Mouse (Mus musculus) midbrain, embryonic 15.5 days (tissue): ENCODE results near the gene Appl1. TPM values are rescaled to one million over a fixed set of nuclear protein-coding genes. Genes with fewer than 3 reads are reported as not detected.

Experiments used
- ATAC-seq: fragments of 200-750 bp; cut with Nextera tagmentation; replicated peaks from 2 replicates; pipeline ENCODE4 v1.8.0; 2017; ENCODE audit warnings: moderate TSS enrichment
- H3K27ac ChIP-seq: fragments of 300-500 bp; sonication (generic); 2 replicates; pipeline ENCODE4 v1.5.1; 2015; ENCODE audit warnings: mild to moderate bottlenecking, inconsistent platforms
- H3K27me3 ChIP-seq: fragments of 300-500 bp; sonication (generic); replicated peaks from 2 replicates; pipeline ENCODE4 v1.6.1; 2015; ENCODE audit warnings: inconsistent platforms
- H3K36me3 ChIP-seq: fragments of 300-500 bp; sonication (generic); replicated peaks from 2 replicates; pipeline ENCODE4 v1.6.1; 2015; ENCODE audit warnings: inconsistent platforms
- H3K4me1 ChIP-seq: fragments of 300-500 bp; sonication (generic); 2 replicates; pipeline ENCODE4 v1.6.1; 2015; ENCODE audit warnings: inconsistent platforms
- H3K4me2 ChIP-seq: fragments of 300-500 bp; sonication (generic); 2 replicates; pipeline ENCODE4 v1.6.1; 2015; ENCODE audit warnings: inconsistent platforms, mild to moderate bottlenecking, moderate library complexity
- H3K4me3 ChIP-seq: fragments of 300-500 bp; sonication (generic); 2 replicates; pipeline ENCODE4 v1.5.1; 2015; ENCODE audit warnings: mild to moderate bottlenecking, inconsistent platforms
- H3K9ac ChIP-seq: fragments of 300-500 bp; sonication (generic); 2 replicates; pipeline ENCODE4 v1.6.1; 2015; ENCODE audit warnings: mild to moderate bottlenecking, inconsistent platforms
- H3K9me3 ChIP-seq: fragments of 300-500 bp; sonication (generic); 2 replicates; pipeline ENCODE4 v1.6.1; 2016; ENCODE audit warnings: inconsistent platforms
- WGBS: fragments of 180-500 bp; shearing (Covaris S2); methylation state at CpG from one replicate; pipeline ENCODE4 v1.1.7; 2015; ENCODE audit warnings: mixed read lengths; 5-methylcytosine and 5-hydroxymethylcytosine counted together
- polyA plus RNA-seq: library from polyadenylated mRNA; unstranded; fragments of >200 nt; fragmentation: Nextera tagmentation; extraction: Ambion mirVana; gene quantifications from 2 replicates; pipeline ENCODE4 v1.2.1, GENCODE M21; 2015

Appl1 gene
- polyA plus RNA-seq: 53.1 and 55.8 TPM in 2 replicates

DNA sequence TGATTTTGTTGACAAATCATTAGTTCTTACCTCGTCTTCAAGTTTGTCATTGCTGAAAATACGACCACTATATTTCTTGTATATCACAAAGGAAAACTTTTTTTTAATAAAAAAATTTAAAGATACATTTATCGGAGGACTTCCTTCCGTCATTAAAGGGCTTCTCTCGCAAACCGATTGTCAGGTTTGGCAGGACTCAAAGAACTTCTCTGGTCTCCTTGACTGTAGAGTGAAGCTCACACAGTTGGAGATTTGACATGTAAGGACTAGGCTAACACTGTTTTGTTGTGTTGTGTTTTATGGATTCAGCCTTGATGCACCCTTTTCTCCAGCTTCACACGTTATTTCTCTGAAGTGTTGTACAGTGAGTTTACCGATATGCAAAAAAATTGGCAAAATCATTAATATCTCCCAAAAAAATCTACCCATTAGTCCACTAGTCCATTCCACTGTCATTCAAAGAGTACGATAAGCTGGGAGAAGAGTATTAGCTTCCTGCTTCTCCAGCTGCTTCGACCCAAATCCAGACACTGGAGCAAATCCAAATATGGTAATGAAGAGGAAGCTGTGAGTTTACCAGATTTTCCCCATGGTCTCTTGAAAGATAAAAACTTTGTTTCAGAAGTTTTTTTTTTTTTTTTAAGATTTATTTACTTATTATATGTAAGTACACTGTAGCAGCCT lies at the start of gene Appl1:
TSS of gene Appl1 (minus strand) at position 127 of the 684 bp plus-strand sequence.
- Histone ChIP-seq H3K36me3 (no peaks in the 10 kb centered on the region), H3K4me1 (peaks cover 22% of the 10 kb centered on the region), H3K4me3 (peak within 1 kb of the TSS; percentile 91), H3K27ac (peak within 1 kb of the TSS; percentile 93), H3K27me3 (no peaks in the 10 kb centered on the region), H3K9ac (peak within 1 kb of the TSS; percentile 88), H3K4me2 (peak within 1 kb of the TSS; percentile 64), H3K9me3 (no peaks in the 10 kb centered on the region)
- 46% methylated on average over 10 of the region's 10 CpGs for WGBS
- ATAC-seq: no peak

GRCm38 (mm10) chr14:27019850-27020249 lies 48.8 kb upstream of the Appl1 start:
- no peaks in the 10 kb centered on the region for H3K9me3 ChIP-seq
- H3K36me3 ChIP-seq: no peaks in the 10 kb centered on the region
- ATAC-seq: no peak
- H3K4me1 ChIP-seq: no peaks in the 10 kb centered on the region
- H3K4me3 ChIP-seq: no peak overlapping the region
- 87% methylated on average over 14 of the region's 14 CpGs for WGBS
- H3K27me3 ChIP-seq: no peaks in the 10 kb centered on the region
- no peak overlapping the region for H3K4me2 ChIP-seq
- no peak overlapping the region for H3K27ac ChIP-seq
- no peak overlapping the region for H3K9ac ChIP-seq

DNA sequence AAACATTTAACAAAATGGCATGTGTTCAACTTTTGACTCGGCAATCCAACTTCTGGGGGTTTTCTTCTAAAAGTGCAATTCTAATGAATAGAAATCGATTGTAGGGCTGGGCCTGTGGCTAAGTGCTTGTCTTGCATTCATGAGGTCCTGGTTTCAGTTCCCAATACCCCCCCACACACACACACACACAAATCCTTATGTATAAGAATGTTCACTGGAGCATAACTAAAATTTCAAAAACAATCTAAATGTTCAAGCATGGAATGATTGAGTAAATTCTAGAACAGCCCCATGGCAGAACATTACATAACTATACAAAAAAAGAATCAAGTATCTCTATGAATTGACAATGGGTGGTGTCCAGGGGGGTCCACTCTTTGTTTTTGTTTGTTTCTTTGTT lies 46.9 kb upstream of the Appl1 start:
- H3K9me3 ChIP-seq: no peaks in the 10 kb centered on the region
- no peak overlapping the region for H3K4me3 ChIP-seq
- H3K9ac ChIP-seq: no peak overlapping the region
- no peak overlapping the region for H3K27ac ChIP-seq
- H3K4me1 ChIP-seq: no peaks in the 10 kb centered on the region
- no peak for ATAC-seq
- no peak overlapping the region for H3K4me2 ChIP-seq
- no peaks in the 10 kb centered on the region for H3K36me3 ChIP-seq
- WGBS: 90% methylated on average over 2 of the region's 2 CpGs
- H3K27me3 ChIP-seq: no peaks in the 10 kb centered on the region

GRCm38 (mm10) chr14:27013658-27014057 lies 42.6 kb upstream of the Appl1 start:
- no peaks in the 10 kb centered on the region for H3K4me1 ChIP-seq
- no peak for ATAC-seq
- H3K4me3 ChIP-seq: no peak overlapping the region
- WGBS: 82% methylated on average over 4 of the region's 4 CpGs
- no peak overlapping the region for H3K9ac ChIP-seq
- H3K4me2 ChIP-seq: no peak overlapping the region
- no peaks in the 10 kb centered on the region for H3K27me3 ChIP-seq
- H3K9me3 ChIP-seq: no peaks in the 10 kb centered on the region
- no peak overlapping the region for H3K27ac ChIP-seq
- H3K36me3 ChIP-seq: no peaks in the 10 kb centered on the region

DNA sequence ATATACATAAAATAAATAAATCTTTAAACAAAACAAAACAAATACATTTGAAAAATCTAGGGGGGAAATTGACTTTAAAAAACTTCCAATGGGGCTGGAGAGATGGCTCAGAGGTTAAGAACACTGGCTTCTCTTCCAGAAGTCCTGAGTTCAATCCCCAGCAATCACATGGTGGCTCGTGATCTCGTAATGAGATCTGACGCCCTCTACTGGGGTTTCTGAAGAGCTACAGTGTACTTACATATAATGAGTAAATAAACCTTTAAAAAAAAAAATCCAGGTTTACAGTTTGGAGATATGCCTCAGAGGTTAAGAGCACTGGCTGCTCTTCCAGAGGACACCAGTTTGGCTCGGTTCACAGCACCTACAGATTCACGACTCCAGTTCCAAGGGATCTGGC lies 40.5 kb upstream of the Appl1 start:
- no peaks in the 10 kb centered on the region for H3K9me3 ChIP-seq
- no peak overlapping the region for H3K4me2 ChIP-seq
- 81% methylated on average over 5 of the region's 5 CpGs for WGBS
- H3K4me3 ChIP-seq: no peak overlapping the region
- no peaks in the 10 kb centered on the region for H3K27me3 ChIP-seq
- H3K27ac ChIP-seq: no peak overlapping the region
- H3K36me3 ChIP-seq: no peaks in the 10 kb centered on the region
- H3K4me1 ChIP-seq: no peaks in the 10 kb centered on the region
- no peak for ATAC-seq
- H3K9ac ChIP-seq: no peak overlapping the region

DNA sequence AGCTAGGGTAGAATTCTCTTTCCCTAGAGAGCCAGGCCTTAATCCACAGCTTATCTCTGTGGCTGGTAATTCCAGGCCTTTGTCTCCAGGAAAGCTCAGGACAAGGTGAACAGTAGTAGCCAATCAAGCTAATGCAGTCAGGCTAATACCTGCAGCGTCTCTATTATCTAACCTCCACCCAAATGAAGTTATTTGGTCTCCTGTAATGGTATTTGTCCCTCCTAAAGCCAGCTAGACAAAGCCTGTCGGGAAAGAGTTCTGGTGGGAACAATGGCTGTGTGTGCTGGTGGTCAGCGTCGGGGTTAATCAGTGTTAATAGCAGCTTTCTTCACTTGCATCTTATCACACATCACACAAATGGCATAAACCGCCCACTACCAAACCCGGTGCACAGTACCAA lies 34.9 kb upstream of the Appl1 start:
- H3K27me3 ChIP-seq: no peaks in the 10 kb centered on the region; the same call in 1 of the 2 replicates
- ATAC-seq: no peak
- 6% methylated on average over 6 of the region's 6 CpGs for WGBS
- H3K4me2 ChIP-seq: no peak overlapping the region
- no peak overlapping the region for H3K4me3 ChIP-seq
- no peaks in the 10 kb centered on the region for H3K36me3 ChIP-seq
- H3K27ac ChIP-seq: no peak overlapping the region
- H3K4me1 ChIP-seq: no peaks in the 10 kb centered on the region
- no peaks in the 10 kb centered on the region for H3K9me3 ChIP-seq
- H3K9ac ChIP-seq: no peak overlapping the region

GRCm38 (mm10) chr14:27004906-27005305 lies 33.9 kb upstream of the Appl1 start:
- no peak for ATAC-seq
- Histone ChIP-seq H3K27ac (no peak overlapping the region), H3K4me1 (peaks cover 5% of the 10 kb centered on the region; the same call in 1 of the 2 replicates), H3K9me3 (no peaks in the 10 kb centered on the region), H3K4me2 (no peak overlapping the region), H3K36me3 (no peaks in the 10 kb centered on the region), H3K4me3 (no peak overlapping the region), H3K27me3 (no peaks in the 10 kb centered on the region; the same call in 1 of the 2 replicates), H3K9ac (no peak overlapping the region)
- 71% methylated on average over 7 of the region's 7 CpGs for WGBS

GRCm38 (mm10) chr14:27000386-27000785 lies 29.4 kb upstream of the Appl1 start:
- no peak overlapping the region for H3K4me3 ChIP-seq
- H3K4me2 ChIP-seq: no peak overlapping the region

DNA sequence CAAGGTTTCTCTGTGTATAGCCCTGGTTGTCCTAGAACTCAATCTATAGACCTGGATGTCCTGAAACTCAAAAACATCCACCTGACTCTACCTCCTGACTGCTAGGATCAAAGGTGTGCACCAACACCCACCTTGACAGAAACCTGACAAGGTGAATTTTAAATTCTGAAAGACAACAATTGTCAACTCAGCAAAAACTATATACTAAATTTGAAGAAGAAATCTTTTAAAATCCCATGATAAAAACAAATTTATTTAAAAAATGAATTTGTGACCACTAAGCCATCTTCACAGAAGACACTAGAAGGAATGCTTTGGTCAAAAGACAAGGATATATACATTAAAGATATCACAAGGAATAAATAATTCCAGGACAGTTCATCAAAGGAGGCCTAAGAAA lies 25.2 kb upstream of the Appl1 start:
- Histone ChIP-seq H3K9me3 (no peaks in the 10 kb centered on the region), H3K27me3 (no peaks in the 10 kb centered on the region; the same call in 1 of the 2 replicates)
- no peak for ATAC-seq

More at GRCm38 (mm10) chr14:27000386-27000785, 29.4 kb upstream of the Appl1 start:
- H3K4me1 ChIP-seq: peaks cover 5% of the 10 kb centered on the region; the same call in 1 of the 2 replicates
- ATAC-seq: no peak
- no peaks in the 10 kb centered on the region; the same call in 1 of the 2 replicates for H3K27me3 ChIP-seq
- 3% methylated on average over 11 of the region's 11 CpGs for WGBS
- no peaks in the 10 kb centered on the region for H3K36me3 ChIP-seq
- H3K27ac ChIP-seq: no peak overlapping the region
- no peaks in the 10 kb centered on the region for H3K9me3 ChIP-seq
- no peak overlapping the region for H3K9ac ChIP-seq

DNA sequence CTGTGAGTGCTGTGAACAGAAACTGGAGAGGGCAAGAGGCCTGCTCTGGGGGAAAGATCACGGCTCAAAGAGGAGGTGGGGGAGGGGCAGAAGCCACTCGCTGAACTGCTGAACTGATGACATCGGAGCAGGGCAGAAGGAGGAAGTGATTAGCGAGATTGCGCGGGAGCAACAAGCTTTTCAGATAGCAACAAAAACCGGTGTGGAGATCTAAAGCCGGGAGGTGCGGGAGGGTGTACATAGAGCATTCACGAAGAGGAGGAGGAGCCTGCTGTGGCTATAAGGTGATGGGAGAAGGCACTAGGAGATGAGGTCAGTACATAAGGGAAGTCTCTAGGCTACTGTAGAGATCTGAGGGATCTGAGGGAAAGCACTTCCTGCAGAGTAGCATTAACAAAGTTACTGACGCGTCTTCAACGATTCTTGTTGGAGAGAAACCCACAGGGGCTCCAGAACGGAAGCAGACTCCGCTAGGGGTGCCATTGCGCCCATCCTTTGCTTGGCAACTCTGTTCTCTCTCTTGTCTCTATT lies 23.2 kb upstream of the Appl1 start, which contains the start of gene Hesx1:
TSS of gene Hesx1 (plus strand) at position 206 of the 531 bp plus-strand sequence.
- no peaks in the 10 kb centered on the region for H3K36me3 ChIP-seq
- H3K9ac ChIP-seq: no peak within 1 kb of the TSS
- 0 out of 2 replicates have a peak, but pooled peaks cover 5% of the 10 kb centered on the region for H3K4me1 ChIP-seq
- ATAC-seq: no peak
- no peaks in the 10 kb centered on the region for H3K27me3 ChIP-seq
- H3K27ac ChIP-seq: no peak within 1 kb of the TSS
- H3K4me2 ChIP-seq: peak within 1 kb of the TSS; percentile 51
- WGBS: 12% methylated on average over 16 of the region's 16 CpGs
- H3K4me3 ChIP-seq: peak within 1 kb of the TSS; percentile 33
- H3K9me3 ChIP-seq: no peaks in the 10 kb centered on the region

More for the DNA sequence above, 25.2 kb upstream of the Appl1 start:
- Histone ChIP-seq H3K4me3 (no peak overlapping the region), H3K36me3 (no peaks in the 10 kb centered on the region), H3K27ac (no peak overlapping the region), H3K9ac (no peak overlapping the region), H3K4me1 (peaks cover 10% of the 10 kb centered on the region; the same call in 1 of the 2 replicates), H3K4me2 (no peak overlapping the region)

- Histone ChIP-seq H3K9ac (no peak overlapping the region), H3K4me3 (no peak overlapping the region), H3K4me1 (0 out of 2 replicates have a peak, but pooled peaks cover 5% of the 10 kb centered on the region), H3K27me3 (no peaks in the 10 kb centered on the region), H3K9me3 (no peaks in the 10 kb centered on the region), H3K4me2 (no peak overlapping the region), H3K36me3 (no peaks in the 10 kb centered on the region), H3K27ac (no peak overlapping the region)
- no peak for ATAC-seq
- 76% methylated on average over 3 of the region's 3 CpGs for WGBS
Observed at GRCm38 (mm10) chr14:26993427-26993826, 22.4 kb upstream of the Appl1 start.

GRCm38 (mm10) chr14:26991622-26992021 lies 20.6 kb upstream of the Appl1 start:
- Histone ChIP-seq H3K27ac (no peak overlapping the region), H3K36me3 (no peaks in the 10 kb centered on the region), H3K4me3 (no peak overlapping the region), H3K4me1 (0 out of 2 replicates have a peak, but pooled peaks cover 5% of the 10 kb centered on the region), H3K4me2 (no peak overlapping the region), H3K9me3 (no peaks in the 10 kb centered on the region), H3K27me3 (no peaks in the 10 kb centered on the region), H3K9ac (no peak overlapping the region)
- no peak for ATAC-seq
- WGBS: 63% methylated on average over 18 of the region's 18 CpGs

- H3K9me3 ChIP-seq: no peaks in the 10 kb centered on the region
- ATAC-seq: no peak
- no peak overlapping the region for H3K4me2 ChIP-seq
- H3K4me3 ChIP-seq: no peak overlapping the region
- no peak overlapping the region for H3K9ac ChIP-seq
- H3K36me3 ChIP-seq: no peaks in the 10 kb centered on the region
- no peaks in the 10 kb centered on the region for H3K4me1 ChIP-seq
- 80% methylated on average over 2 of the region's 2 CpGs for WGBS
- no peak overlapping the region for H3K27ac ChIP-seq
- no peaks in the 10 kb centered on the region for H3K27me3 ChIP-seq
Observed at GRCm38 (mm10) chr14:26988694-26989093, 17.7 kb upstream of the Appl1 start.
